Mouse (Mus musculus) liver, postnatal 0 days (tissue): ENCODE data around the gene Ktn1. TPM values are rescaled to one million over a fixed set of nuclear protein-coding genes. Genes with fewer than 3 reads are reported as not detected.

Experiments used
- ATAC-seq: fragments of 200-750 bp; cut with Nextera tagmentation; 2 replicates; pipeline ENCODE4 v1.8.0; 2017; ENCODE audit warnings: mild to moderate bottlenecking, moderate library complexity
- DNase-seq: peaks from one replicate; pipeline ENCODE4 v3.0.0-alpha.2; 2016
- H3K27ac ChIP-seq: fragments of 300-500 bp; sonication (generic); 2 replicates; pipeline ENCODE4 v1.5.1; 2014; ENCODE audit warnings: antibody characterized with exemption, moderate library complexity, mild to moderate bottlenecking, low read depth
- H3K27me3 ChIP-seq: fragments of 300-500 bp; sonication (generic); 2 replicates; pipeline ENCODE4 v1.6.1; 2014; ENCODE audit warnings: low read length, control low read depth, mixed read lengths; ENCODE audit not compliant: insufficient read depth
- H3K36me3 ChIP-seq: fragments of 300-500 bp; sonication (generic); replicated peaks from 2 replicates; pipeline ENCODE4 v1.6.1; 2014; ENCODE audit warnings: mild to moderate bottlenecking, control low read depth, low read length, moderate library complexity, mixed read lengths; ENCODE audit not compliant: insufficient read depth
- H3K4me1 ChIP-seq: fragments of 300-500 bp; sonication (generic); 2 replicates; pipeline ENCODE4 v1.6.1; 2014; ENCODE audit warnings: antibody characterized with exemption, mild to moderate bottlenecking, control low read depth; ENCODE audit not compliant: insufficient read depth
- H3K4me2 ChIP-seq: fragments of 300-500 bp; sonication (generic); 2 replicates; pipeline ENCODE4 v1.6.1; 2014; ENCODE audit warnings: low read depth, mild to moderate bottlenecking, low read length, moderate library complexity, mixed read lengths
- H3K4me3 ChIP-seq: fragments of 300-500 bp; sonication (generic); 2 replicates; pipeline ENCODE4 v1.5.1; 2014; ENCODE audit warnings: low read depth, low read length
- H3K9ac ChIP-seq: fragments of 300-500 bp; sonication (generic); replicated peaks from 2 replicates; pipeline ENCODE4 v1.6.1; 2014; ENCODE audit warnings: mild to moderate bottlenecking, moderate library complexity
- H3K9me3 ChIP-seq: fragments of 300-500 bp; sonication (generic); 2 replicates; pipeline ENCODE4 v1.6.1; 2016; ENCODE audit warnings: mild to moderate bottlenecking, control low read depth, low read length, mixed read lengths
- CTCF ChIP-seq: sonication (generic); IDR thresholded peaks from 2 replicates; pipeline ENCODE4 v1.5.1; 2016; ENCODE audit warnings: antibody characterized with exemption, low read depth
- EP300 ChIP-seq: IDR thresholded peaks from 2 replicates; pipeline ENCODE4 v1.6.1; 2016; ENCODE audit warnings: antibody characterized with exemption, low read depth, mild to moderate bottlenecking
- WGBS: fragments of 180-500 bp; shearing (Covaris S2); extraction: QIAGEN DNeasy Blood & Tissue Kit; methylation state at CpG from one replicate; pipeline ENCODE4 v1.1.7; 2014; ENCODE audit not compliant: insufficient replicate concordance; 5-methylcytosine and 5-hydroxymethylcytosine counted together
- polyA plus RNA-seq: library from polyadenylated mRNA; unstranded; fragments of >200 nt; fragmentation: Nextera tagmentation; extraction: Ambion mirVana; gene quantifications from 2 replicates; pipeline ENCODE4 v1.2.1, GENCODE M21; 2015

Ktn1 gene
- polyA plus RNA-seq, 1 experiment from 2014 or later: 16.7 TPM

GRCm38 (mm10) chr14:47682886-47683285 lies 34.6 kb downstream of the Ktn1 start:
- no peaks in the 10 kb centered on the region for H3K4me1 ChIP-seq
- H3K27ac ChIP-seq: no peak overlapping the region
- TF ChIP-seq CTCF: no peak
- no peak for TF ChIP-seq EP300
- ATAC-seq (no peak), DNase-seq (no peak)
- no peaks in the 10 kb centered on the region for H3K9me3 ChIP-seq
- H3K9ac ChIP-seq: no peak overlapping the region
- no peak overlapping the region for H3K4me2 ChIP-seq
- peaks cover 40% of the 10 kb centered on the region for H3K36me3 ChIP-seq
- H3K4me3 ChIP-seq: no peak overlapping the region
- 89% methylated on average over 10 of the region's 10 CpGs for WGBS
- H3K27me3 ChIP-seq: no peaks in the 10 kb centered on the region

GRCm38 (mm10) chr14:47684579-47684978 lies 36.3 kb downstream of the Ktn1 start:
- Histone ChIP-seq H3K4me1 (no peaks in the 10 kb centered on the region), H3K4me3 (no peak overlapping the region), H3K36me3 (peaks cover 33% of the 10 kb centered on the region), H3K9me3 (no peaks in the 10 kb centered on the region), H3K27me3 (no peaks in the 10 kb centered on the region), H3K9ac (no peak overlapping the region), H3K27ac (no peak overlapping the region), H3K4me2 (no peak overlapping the region)
- WGBS: 89% methylated on average over 5 of the region's 5 CpGs
- ATAC-seq (no peak), DNase-seq (no peak)
- TF ChIP-seq CTCF: no peak
- no peak for TF ChIP-seq EP300

GRCm38 (mm10) chr14:47699126-47699525 lies 50.9 kb downstream of the Ktn1 start:
- peaks cover 22% of the 10 kb centered on the region for H3K36me3 ChIP-seq
- H3K4me3 ChIP-seq: no peak overlapping the region
- no peak overlapping the region for H3K9ac ChIP-seq
- no peaks in the 10 kb centered on the region for H3K27me3 ChIP-seq
- DNase-seq: no peak
- no peak for TF ChIP-seq EP300
- no peak for TF ChIP-seq CTCF
- H3K4me1 ChIP-seq: no peaks in the 10 kb centered on the region
- 80% methylated on average over 5 of the region's 5 CpGs for WGBS
- no peak for ATAC-seq
- H3K4me2 ChIP-seq: no peak overlapping the region
- H3K9me3 ChIP-seq: no peaks in the 10 kb centered on the region
- H3K27ac ChIP-seq: no peak overlapping the region

- H3K4me2 ChIP-seq: no peak overlapping the region
- no peak overlapping the region for H3K4me3 ChIP-seq
- no peaks in the 10 kb centered on the region for H3K4me1 ChIP-seq
- TF ChIP-seq CTCF (no peak), EP300 (no peak)
- H3K27ac ChIP-seq: no peak overlapping the region
- DNase-seq (no peak), ATAC-seq (no peak)
- H3K9me3 ChIP-seq: no peaks in the 10 kb centered on the region
- H3K9ac ChIP-seq: no peak overlapping the region
- 80% methylated on average over 3 of the region's 3 CpGs for WGBS
- peaks cover 42% of the 10 kb centered on the region for H3K36me3 ChIP-seq
- H3K27me3 ChIP-seq: no peaks in the 10 kb centered on the region
Observed at GRCm38 (mm10) chr14:47709546-47709945, 61.3 kb downstream of the Ktn1 start.

GRCm38 (mm10) chr14:47715771-47716170 lies 67.5 kb downstream of the Ktn1 start:
- H3K27ac ChIP-seq: no peak overlapping the region
- peaks cover 18% of the 10 kb centered on the region for H3K36me3 ChIP-seq
- no peak overlapping the region for H3K4me3 ChIP-seq
- H3K27me3 ChIP-seq: no peaks in the 10 kb centered on the region
- ATAC-seq: no peak
- no peak for DNase-seq
- H3K4me1 ChIP-seq: no peaks in the 10 kb centered on the region
- TF ChIP-seq EP300 (no peak), CTCF (no peak)
- H3K4me2 ChIP-seq: no peak overlapping the region
- WGBS: 80% methylated on average over 3 of the region's 3 CpGs
- H3K9ac ChIP-seq: no peak overlapping the region
- H3K9me3 ChIP-seq: no peaks in the 10 kb centered on the region

GRCm38 (mm10) chr14:47717916-47718606 lies 69.8 kb downstream of the Ktn1 start:
- no peak for DNase-seq
- Histone ChIP-seq H3K27ac (no peak overlapping the region), H3K27me3 (no peaks in the 10 kb centered on the region), H3K9me3 (no peaks in the 10 kb centered on the region), H3K4me2 (no peak overlapping the region), H3K9ac (no peak overlapping the region), H3K36me3 (peaks cover 11% of the 10 kb centered on the region), H3K4me3 (no peak overlapping the region), H3K4me1 (no peaks in the 10 kb centered on the region)
- no peak for ATAC-seq
- 92% methylated on average over 14 of the region's 14 CpGs for WGBS
- no peak for TF ChIP-seq EP300
- no peak for TF ChIP-seq CTCF
